Mouse (Mus musculus) macrophage (primary cell): ENCODE results near the gene Pcdh15. TPM values are rescaled to one million over a fixed set of nuclear protein-coding genes. Genes with fewer than 3 reads are reported as not detected.

Experiments
- H3K27ac ChIP-seq: fragments of 350-480 bp; formaldehyde crosslinking; 2 replicates; pipeline ENCODE4 v1.9.0; 2021
- H3K36me3 ChIP-seq: fragments of 350-480 bp; formaldehyde crosslinking; 2 replicates; pipeline ENCODE4 v1.9.0; 2021; ENCODE audit errors: inconsistent target
- H3K4me3 ChIP-seq: fragments of 350-480 bp; formaldehyde crosslinking; 2 replicates; pipeline ENCODE4 v1.9.0; 2021; ENCODE audit errors: inconsistent target
- H3K79me2 ChIP-seq: fragments of 350-480 bp; formaldehyde crosslinking; 2 replicates; pipeline ENCODE4 v1.9.0; 2021; ENCODE audit errors: inconsistent target
- WGBS: methylation state at CpG from one replicate; pipeline ENCODE4 v1.1.7; 2026; ENCODE audit warnings: inconsistent platforms; ENCODE audit not compliant: missing documents; 5-methylcytosine and 5-hydroxymethylcytosine counted together
- polyA plus RNA-seq: library from polyadenylated mRNA; stranded (reverse); fragments of 250-400 nt; gene quantifications from 3 replicates; pipeline ENCODE4 v1.2.4, GENCODE M21; 2018; ENCODE audit warnings: inconsistent platforms

Gene Pcdh15
- polyA plus RNA-seq, 1 experiment from 2014 or later = not detected

GRCm38 (mm10) chr10:73921579-73921978 is 822.4 kb downstream of the Pcdh15 start:
- Histone ChIP-seq H3K4me3 (no peak overlapping the region), H3K36me3 (no peaks in the 10 kb centered on the region), H3K79me2 (no peaks in the 10 kb centered on the region), H3K27ac (no peak overlapping the region)
- 47% methylated on average over 3 of the region's 3 CpGs for WGBS

GRCm38 (mm10) chr10:73928672-73929071 is 829.5 kb downstream of the Pcdh15 start:
- Histone ChIP-seq H3K79me2 (no peaks in the 10 kb centered on the region), H3K4me3 (no peak overlapping the region), H3K36me3 (no peaks in the 10 kb centered on the region), H3K27ac (no peak overlapping the region)
- 82% methylated on average over 1 of the region's 1 CpGs for WGBS

GRCm38 (mm10) chr10:73929718-73930117 is 830.6 kb downstream of the Pcdh15 start:
- 75% methylated on average over 5 of the region's 5 CpGs for WGBS
- H3K36me3 ChIP-seq = no peaks in the 10 kb centered on the region
- H3K27ac ChIP-seq = no peak overlapping the region
- no peak overlapping the region for H3K4me3 ChIP-seq
- no peaks in the 10 kb centered on the region for H3K79me2 ChIP-seq

- H3K4me3 ChIP-seq = no peak overlapping the region
- H3K36me3 ChIP-seq = no peaks in the 10 kb centered on the region
- no peak overlapping the region for H3K27ac ChIP-seq
- H3K79me2 ChIP-seq = no peaks in the 10 kb centered on the region
Measured at GRCm38 (mm10) chr10:73931185-73931584, 832.0 kb downstream of the Pcdh15 start.

- Histone ChIP-seq H3K27ac (no peak overlapping the region), H3K4me3 (no peak overlapping the region), H3K36me3 (no peaks in the 10 kb centered on the region), H3K79me2 (no peaks in the 10 kb centered on the region)
- WGBS = 94% methylated on average over 4 of the region's 4 CpGs
Measured at GRCm38 (mm10) chr10:73931996-73932679, 833.0 kb downstream of the Pcdh15 start.

GRCm38 (mm10) chr10:73936121-73936520 is 837.0 kb downstream of the Pcdh15 start:
- Histone ChIP-seq H3K79me2 (no peaks in the 10 kb centered on the region), H3K4me3 (no peak overlapping the region), H3K27ac (no peak overlapping the region), H3K36me3 (no peaks in the 10 kb centered on the region)
- 65% methylated on average over 5 of the region's 5 CpGs for WGBS

- Histone ChIP-seq H3K27ac (no peak overlapping the region), H3K79me2 (no peaks in the 10 kb centered on the region), H3K36me3 (no peaks in the 10 kb centered on the region), H3K4me3 (no peak overlapping the region)
- 86% methylated on average over 3 of the region's 3 CpGs for WGBS
Measured at GRCm38 (mm10) chr10:73938989-73939388, 839.8 kb downstream of the Pcdh15 start.

GRCm38 (mm10) chr10:73947799-73948198 is 848.7 kb downstream of the Pcdh15 start:
- WGBS = 85% methylated on average over 2 of the region's 2 CpGs
- Histone ChIP-seq H3K27ac (no peak overlapping the region), H3K79me2 (no peaks in the 10 kb centered on the region), H3K36me3 (no peaks in the 10 kb centered on the region), H3K4me3 (no peak overlapping the region)

- Histone ChIP-seq H3K27ac (no peak overlapping the region), H3K36me3 (no peaks in the 10 kb centered on the region), H3K4me3 (no peak overlapping the region), H3K79me2 (no peaks in the 10 kb centered on the region)
- WGBS = 81% methylated on average over 4 of the region's 4 CpGs
Measured at GRCm38 (mm10) chr10:73953362-73953761, 854.2 kb downstream of the Pcdh15 start.

GRCm38 (mm10) chr10:73984057-73984456 is 884.9 kb downstream of the Pcdh15 start:
- H3K79me2 ChIP-seq = no peaks in the 10 kb centered on the region

GRCm38 (mm10) chr10:74008836-74009235 is 909.7 kb downstream of the Pcdh15 start:
- H3K36me3 ChIP-seq = no peaks in the 10 kb centered on the region
- WGBS = 50% methylated on average over 1 of the region's 1 CpGs
- no peaks in the 10 kb centered on the region for H3K79me2 ChIP-seq
- H3K27ac ChIP-seq = no peak overlapping the region
- no peak overlapping the region for H3K4me3 ChIP-seq

More at GRCm38 (mm10) chr10:73984057-73984456, 884.9 kb downstream of the Pcdh15 start:
- 90% methylated on average over 5 of the region's 5 CpGs for WGBS
- Histone ChIP-seq H3K27ac (no peak overlapping the region), H3K4me3 (no peak overlapping the region), H3K36me3 (no peaks in the 10 kb centered on the region)

GRCm38 (mm10) chr10:74023091-74023490 is 923.9 kb downstream of the Pcdh15 start:
- no peaks in the 10 kb centered on the region for H3K36me3 ChIP-seq
- no peaks in the 10 kb centered on the region for H3K79me2 ChIP-seq
- no peak overlapping the region for H3K4me3 ChIP-seq
- no peak overlapping the region for H3K27ac ChIP-seq
- WGBS = 83% methylated on average over 1 of the region's 1 CpGs

- Histone ChIP-seq H3K4me3 (no peak overlapping the region), H3K79me2 (no peaks in the 10 kb centered on the region), H3K36me3 (no peaks in the 10 kb centered on the region), H3K27ac (no peak overlapping the region)
- WGBS = 76% methylated on average over 9 of the region's 9 CpGs
Measured at GRCm38 (mm10) chr10:74053059-74053458, 953.9 kb downstream of the Pcdh15 start.

- Histone ChIP-seq H3K4me3 (no peak overlapping the region), H3K79me2 (no peaks in the 10 kb centered on the region), H3K36me3 (no peaks in the 10 kb centered on the region), H3K27ac (no peak overlapping the region)
- WGBS = 87% methylated on average over 4 of the region's 4 CpGs
Measured at GRCm38 (mm10) chr10:74086653-74087052, 987.5 kb downstream of the Pcdh15 start.

- H3K27ac ChIP-seq = no peak overlapping the region
- no peaks in the 10 kb centered on the region for H3K79me2 ChIP-seq
- WGBS = 100% methylated on average over 1 of the region's 1 CpGs
- H3K36me3 ChIP-seq = no peaks in the 10 kb centered on the region
- no peak overlapping the region for H3K4me3 ChIP-seq
Measured at GRCm38 (mm10) chr10:74098296-74098695, 999.2 kb downstream of the Pcdh15 start.

GRCm38 (mm10) chr10:74114107-74114506 is 1015.0 kb downstream of the Pcdh15 start:
- no peaks in the 10 kb centered on the region for H3K36me3 ChIP-seq
- 82% methylated on average over 1 of the region's 1 CpGs for WGBS
- no peaks in the 10 kb centered on the region for H3K79me2 ChIP-seq
- no peak overlapping the region for H3K4me3 ChIP-seq
- H3K27ac ChIP-seq = no peak overlapping the region
